Mouse (Mus musculus): Measurements from ENCODE around the gene Gm28038. TPM values are rescaled to one million over a fixed set of nuclear protein-coding genes. Genes with fewer than 3 reads are reported as not detected.

Gm28038 gene
- polyA plus RNA-seq, 1 experiment, result not detected

DNA sequence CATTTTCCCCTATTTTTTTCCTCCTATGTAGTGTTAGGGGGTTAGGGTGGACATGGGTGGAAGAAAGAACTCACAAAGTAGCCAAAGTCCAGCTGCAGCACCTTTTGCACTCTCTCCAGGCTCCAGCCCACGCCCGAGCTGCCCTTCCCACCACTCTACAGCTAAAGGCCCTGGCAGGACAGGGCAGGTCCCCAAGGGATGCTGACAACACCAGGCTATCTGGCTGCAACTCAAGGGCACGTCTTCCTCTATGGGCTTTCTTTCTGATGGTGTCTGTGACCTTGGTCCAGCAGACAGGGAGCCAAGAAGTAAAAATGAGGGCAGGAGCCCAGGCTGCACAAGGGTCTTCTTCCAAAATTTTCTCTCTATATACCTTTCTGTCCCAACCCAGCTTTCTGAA lies 808 bp downstream of the Gm28038 start:
- Histone ChIP-seq H3K4me3 (ENCODE audit: control insufficient read depth, insufficient read depth, low read length) (no peak overlapping the region), H3K27ac (ENCODE audit: control insufficient read depth, insufficient read depth, low read length) (no peak overlapping the region), H3K27me3 (ENCODE audit: control insufficient read depth, insufficient read depth, low read length) (no peaks in the 10 kb centered on the region), H3K4me1 (replicated peaks; ENCODE audit: control insufficient read depth, insufficient read depth, low read length) (peaks cover 11% of the 10 kb centered on the region), H3K36me3 (ENCODE audit: control insufficient read depth, insufficient read depth, low read length) (no peaks in the 10 kb centered on the region)
- TF ChIP-seq CTCF (IDR thresholded peaks at IDR 0.05; ENCODE audit: borderline replicate concordance, control insufficient read depth, extremely low read depth, insufficient read depth, low read length, poor library complexity), result no peak
- no peak for TF ChIP-seq POLR2A (IDR thresholded peaks at IDR 0.05; ENCODE audit: control insufficient read depth, extremely low read depth, insufficient read depth, low read length, poor library complexity)
- no peak for DNase-seq
- 91% methylated on average over 3 of the region's 3 CpGs for WGBS

DNA sequence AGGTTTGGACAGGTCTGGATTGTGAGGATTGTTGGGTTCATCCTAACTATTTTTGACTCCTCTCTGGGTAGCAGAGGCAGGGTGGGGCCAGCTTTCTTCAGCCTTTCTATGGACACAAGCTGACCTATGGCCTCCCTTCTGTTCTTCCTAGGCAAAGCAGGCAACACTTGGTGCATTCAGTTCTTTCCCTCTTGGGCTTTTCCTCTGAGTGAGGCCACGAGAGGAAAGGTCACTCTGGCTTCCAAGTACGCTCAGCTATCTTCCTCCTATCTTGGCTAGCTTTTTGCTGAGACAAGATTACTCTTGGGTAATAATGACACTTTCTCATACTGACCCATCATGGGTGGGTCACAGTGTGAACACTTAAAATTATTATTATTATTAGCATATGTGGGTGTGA lies 2.4 kb downstream of the Gm28038 start:
- 96% methylated on average over 2 of the region's 2 CpGs for WGBS
- no peak for TF ChIP-seq POLR2A (IDR thresholded peaks at IDR 0.05; ENCODE audit: control insufficient read depth, extremely low read depth, insufficient read depth, low read length, poor library complexity)
- no peak for TF ChIP-seq CTCF (IDR thresholded peaks at IDR 0.05; ENCODE audit: borderline replicate concordance, control insufficient read depth, extremely low read depth, insufficient read depth, low read length, poor library complexity)
- Histone ChIP-seq H3K4me1 (replicated peaks; ENCODE audit: control insufficient read depth, insufficient read depth, low read length) (peaks cover 17% of the 10 kb centered on the region), H3K27ac (ENCODE audit: control insufficient read depth, insufficient read depth, low read length) (no peak overlapping the region), H3K4me3 (ENCODE audit: control insufficient read depth, insufficient read depth, low read length) (no peak overlapping the region), H3K36me3 (ENCODE audit: control insufficient read depth, insufficient read depth, low read length) (no peaks in the 10 kb centered on the region), H3K27me3 (ENCODE audit: control insufficient read depth, insufficient read depth, low read length) (no peaks in the 10 kb centered on the region)
- DNase-seq, result no peak

DNA sequence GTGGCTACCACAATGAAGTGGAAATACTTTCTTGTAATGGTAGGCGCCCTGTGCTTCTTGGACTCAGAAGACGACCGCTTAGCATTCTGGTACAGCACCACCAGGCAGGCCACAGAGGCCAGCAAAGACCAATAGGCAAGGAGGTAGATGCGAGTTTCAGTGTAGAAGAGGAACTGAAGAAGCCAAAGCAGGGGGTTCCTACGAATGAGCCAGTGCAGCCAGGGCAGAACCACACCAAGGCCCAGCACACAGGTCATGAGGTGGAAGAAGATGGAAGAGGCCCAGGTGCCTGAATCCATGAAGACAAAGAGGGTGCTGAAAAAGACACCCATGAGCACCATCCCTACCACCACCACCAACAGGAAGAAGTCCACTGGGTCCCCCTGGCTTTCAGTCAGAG lies 4.2 kb downstream of the Gm28038 start:
- Histone ChIP-seq H3K4me3 (ENCODE audit: control insufficient read depth, insufficient read depth, low read length) (no peak overlapping the region; the same call in 1 of the 2 replicates), H3K27ac (ENCODE audit: control insufficient read depth, insufficient read depth, low read length) (no peak overlapping the region), H3K4me1 (replicated peaks; ENCODE audit: control insufficient read depth, insufficient read depth, low read length) (peaks cover 17% of the 10 kb centered on the region), H3K27me3 (ENCODE audit: control insufficient read depth, insufficient read depth, low read length) (no peaks in the 10 kb centered on the region), H3K36me3 (ENCODE audit: control insufficient read depth, insufficient read depth, low read length) (no peaks in the 10 kb centered on the region)
- 87% methylated on average over 5 of the region's 5 CpGs for WGBS
- TF ChIP-seq CTCF (IDR thresholded peaks at IDR 0.05; ENCODE audit: borderline replicate concordance, control insufficient read depth, extremely low read depth, insufficient read depth, low read length, poor library complexity) (no peak), POLR2A (IDR thresholded peaks at IDR 0.05; ENCODE audit: control insufficient read depth, extremely low read depth, insufficient read depth, low read length, poor library complexity) (no peak)
- DNase-seq, result no peak

DNA sequence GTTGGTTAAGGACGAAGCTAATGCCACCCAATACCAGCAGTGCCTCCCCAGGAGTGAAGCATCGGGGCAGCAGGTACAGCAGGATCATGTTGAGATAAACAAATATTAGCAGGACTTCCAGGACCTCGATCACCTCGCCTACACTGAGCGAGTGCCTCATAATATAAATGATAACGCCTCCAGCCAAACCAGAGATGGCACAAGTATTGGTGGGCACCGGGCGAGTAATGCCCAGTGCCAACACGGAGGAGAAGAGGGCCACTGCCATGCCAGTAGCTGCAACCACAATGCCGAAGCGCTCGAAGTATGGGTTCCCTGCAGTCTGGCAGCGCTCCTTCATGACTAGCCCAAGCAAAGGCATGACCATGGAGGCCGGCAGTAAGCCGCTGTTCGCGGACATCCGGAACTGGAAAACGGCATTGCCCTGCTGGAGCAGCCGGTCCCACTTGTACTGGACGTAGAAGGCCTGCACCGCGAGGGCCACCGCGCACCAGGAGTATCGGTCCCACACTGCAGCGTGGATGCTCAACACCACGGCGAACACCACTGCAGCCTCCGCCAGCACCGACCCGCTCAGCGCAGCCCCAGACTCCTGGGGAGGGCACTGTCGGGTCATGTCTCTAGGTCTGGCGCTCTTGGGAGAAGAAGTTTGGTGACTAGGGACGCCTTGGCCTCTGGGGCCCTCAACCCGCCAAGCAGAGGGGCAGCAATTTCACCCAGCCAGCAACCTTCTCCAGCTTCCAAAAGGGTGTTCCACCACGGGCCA lies 4.8 kb downstream of the Gm28038 start:
- Histone ChIP-seq H3K36me3 (ENCODE audit: control insufficient read depth, insufficient read depth, low read length) (no peaks in the 10 kb centered on the region), H3K27ac (ENCODE audit: control insufficient read depth, insufficient read depth, low read length) (no peak overlapping the region), H3K27me3 (ENCODE audit: control insufficient read depth, insufficient read depth, low read length) (no peaks in the 10 kb centered on the region), H3K4me1 (replicated peaks; ENCODE audit: control insufficient read depth, insufficient read depth, low read length) (peaks cover 17% of the 10 kb centered on the region), H3K4me3 (ENCODE audit: control insufficient read depth, insufficient read depth, low read length) (peak overlapping the region; percentile 80)
- no peak for DNase-seq
- 17% methylated on average over 38 of the region's 38 CpGs for WGBS
- no peak for TF ChIP-seq CTCF (IDR thresholded peaks at IDR 0.05; ENCODE audit: borderline replicate concordance, control insufficient read depth, extremely low read depth, insufficient read depth, low read length, poor library complexity)
- no peak for TF ChIP-seq POLR2A (IDR thresholded peaks at IDR 0.05; ENCODE audit: control insufficient read depth, extremely low read depth, insufficient read depth, low read length, poor library complexity)

DNA sequence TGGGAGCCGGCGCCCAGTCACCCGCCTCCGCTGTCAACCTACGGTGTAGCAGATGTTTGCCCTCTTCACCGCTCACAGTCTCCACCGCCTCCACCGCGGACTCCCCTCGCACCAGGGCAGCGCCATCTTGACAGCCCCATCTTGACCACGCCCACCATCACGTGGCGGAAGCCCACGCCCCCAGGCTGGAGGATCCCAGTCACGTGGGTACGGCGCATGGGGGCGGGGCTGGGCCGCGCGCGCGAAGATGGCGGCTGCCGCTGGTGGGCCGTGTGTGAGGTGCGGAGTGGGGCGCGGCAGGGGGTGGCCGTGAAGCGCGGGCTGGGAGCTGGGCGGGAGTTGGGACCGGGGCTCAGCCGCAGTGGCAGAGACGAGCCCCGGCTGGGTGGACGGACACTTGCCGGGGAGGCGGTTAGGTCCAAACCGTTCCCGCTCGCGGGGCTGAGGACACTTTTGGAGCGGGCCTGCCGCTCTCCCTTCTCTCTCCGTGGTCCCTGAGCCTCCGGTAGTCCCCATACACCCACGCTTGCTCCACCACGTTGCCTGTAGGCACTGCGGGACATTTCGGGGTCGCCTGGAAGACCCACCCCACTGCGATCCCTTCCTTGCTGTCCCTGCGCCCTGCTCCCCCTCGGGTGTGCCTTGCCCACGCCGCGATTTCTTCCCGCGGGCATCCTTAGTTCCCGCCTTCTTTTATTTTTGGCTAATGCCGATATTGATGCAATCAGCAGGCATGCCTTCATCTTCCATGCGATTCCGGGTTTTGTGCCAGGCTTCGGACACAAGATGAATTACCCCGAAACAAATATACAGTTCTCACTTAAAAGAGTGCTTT lies 5.6 kb downstream of the Gm28038 start, which contains the start of the genes Dolk and Nup188:
Gene Dolk, minus strand, starts transcription at position 143 of the 835 bp plus-strand sequence.
Gene Nup188, plus strand, starts transcription at position 206 of the 835 bp plus-strand sequence.
- peak; percentile 98 for DNase-seq
- under 1% methylated on average over 59 of the region's 68 CpGs for WGBS
- H3K4me3 ChIP-seq (ENCODE audit: control insufficient read depth, insufficient read depth, low read length), result peak within 1 kb of the TSS; percentile 80
- H3K27ac ChIP-seq (ENCODE audit: control insufficient read depth, insufficient read depth, low read length), result no peak within 1 kb of the TSS
- peaks cover 17% of the 10 kb centered on the region for H3K4me1 ChIP-seq (replicated peaks; ENCODE audit: control insufficient read depth, insufficient read depth, low read length)
- TF ChIP-seq CTCF (IDR thresholded peaks at IDR 0.05; ENCODE audit: borderline replicate concordance, control insufficient read depth, extremely low read depth, insufficient read depth, low read length, poor library complexity), result peak; percentile 60; the same call in 1 of the 2 replicates
- peak; percentile 86 for TF ChIP-seq POLR2A (IDR thresholded peaks at IDR 0.05; ENCODE audit: control insufficient read depth, extremely low read depth, insufficient read depth, low read length, poor library complexity)
- H3K27me3 ChIP-seq (ENCODE audit: control insufficient read depth, insufficient read depth, low read length), result no peaks in the 10 kb centered on the region
- H3K36me3 ChIP-seq (ENCODE audit: control insufficient read depth, insufficient read depth, low read length), result no peaks in the 10 kb centered on the region

DNA sequence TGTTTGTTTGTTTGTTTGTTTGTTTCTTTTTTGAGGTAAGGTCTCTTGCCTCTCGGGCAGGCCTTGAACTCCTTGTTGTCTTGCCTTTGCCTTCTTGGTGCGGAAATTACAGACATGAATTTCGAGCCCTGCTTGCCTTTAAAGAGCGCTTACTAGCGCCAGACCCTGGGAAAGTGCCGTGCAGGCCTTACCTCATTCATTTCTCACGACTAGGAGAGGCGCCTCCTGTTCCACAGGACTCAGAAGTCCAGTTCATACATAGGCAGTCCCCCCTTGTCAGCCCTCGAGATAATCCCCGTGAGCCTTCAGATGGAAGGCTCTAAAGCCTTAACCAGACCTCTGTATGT lies 6.2 kb downstream of the Gm28038 start:
- H3K27me3 ChIP-seq (ENCODE audit: control insufficient read depth, insufficient read depth, low read length), result no peaks in the 10 kb centered on the region
- H3K4me3 ChIP-seq (ENCODE audit: control insufficient read depth, insufficient read depth, low read length), result peak overlapping the region; percentile 80
- WGBS, result under 1% methylated on average over 10 of the region's 10 CpGs
- peaks cover 17% of the 10 kb centered on the region for H3K4me1 ChIP-seq (replicated peaks; ENCODE audit: control insufficient read depth, insufficient read depth, low read length)
- H3K27ac ChIP-seq (ENCODE audit: control insufficient read depth, insufficient read depth, low read length), result no peak overlapping the region
- H3K36me3 ChIP-seq (ENCODE audit: control insufficient read depth, insufficient read depth, low read length), result no peaks in the 10 kb centered on the region
- peak; percentile 32 for DNase-seq
- no peak for TF ChIP-seq CTCF (IDR thresholded peaks at IDR 0.05; ENCODE audit: borderline replicate concordance, control insufficient read depth, extremely low read depth, insufficient read depth, low read length, poor library complexity)
- TF ChIP-seq POLR2A (IDR thresholded peaks at IDR 0.05; ENCODE audit: control insufficient read depth, extremely low read depth, insufficient read depth, low read length, poor library complexity), result no peak
